Mouse (Mus musculus) liver, postnatal 0 days (tissue): ENCODE data around the gene Atp1a3.

ENCODE experiments used
- CTCF ChIP-seq: sonication (generic); IDR thresholded peaks from 2 replicates; pipeline ENCODE4 v1.5.1; 2016; ENCODE audit warnings: antibody characterized with exemption, low read depth
- EP300 ChIP-seq: IDR thresholded peaks from 2 replicates; pipeline ENCODE4 v1.6.1; 2016; ENCODE audit warnings: antibody characterized with exemption, low read depth, mild to moderate bottlenecking

GRCm38 (mm10) chr7:24970341-24970740, 35.4 kb downstream of the Atp1a3 start:
- TF ChIP-seq CTCF (no peak), EP300 (no peak)
